Mouse (Mus musculus) monocyte, adult 2 months (primary cell): ENCODE measurements at regions not wholly inside any gene's neighbourhood (a gene's known extent, or its start where the extent isn't known, plus 50 kb on each side); places are given as distances from the start of the nearest gene placed in this dataset.

ENCODE experiments used
- DNase-seq, 2 experiments: peaks; one replicate each; pipeline ENCODE4 v3.0.0; 2022; ENCODE audit warnings: low spot score in 2 of 2, low read depth in 1 of 2

GRCm38 (mm10) chr5:136619315-136620231 is 52.3 kb upstream of the Cux1 start:
- DNase-seq = no peak

DNA sequence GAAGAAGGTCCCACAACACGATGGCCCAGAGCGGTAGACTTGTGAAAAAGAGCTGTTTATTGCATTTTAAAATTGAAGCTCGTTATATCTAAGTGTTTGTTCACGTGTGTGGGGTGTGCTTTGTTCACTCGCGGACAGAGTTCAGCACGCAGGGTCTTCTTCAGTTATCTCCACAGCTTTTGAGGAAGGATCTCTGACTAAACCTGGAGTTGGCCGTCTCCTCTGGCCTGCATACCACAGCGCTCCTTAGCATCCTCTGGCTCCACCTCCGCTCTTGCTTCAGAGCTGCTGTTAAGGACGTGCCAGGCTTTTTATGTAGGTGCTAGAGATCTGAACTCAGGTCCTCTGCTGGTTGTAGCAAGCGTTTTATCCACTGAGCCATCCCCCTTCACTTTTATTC is 52.9 kb upstream of the Cux1 start:
- DNase-seq = no peak

DNA sequence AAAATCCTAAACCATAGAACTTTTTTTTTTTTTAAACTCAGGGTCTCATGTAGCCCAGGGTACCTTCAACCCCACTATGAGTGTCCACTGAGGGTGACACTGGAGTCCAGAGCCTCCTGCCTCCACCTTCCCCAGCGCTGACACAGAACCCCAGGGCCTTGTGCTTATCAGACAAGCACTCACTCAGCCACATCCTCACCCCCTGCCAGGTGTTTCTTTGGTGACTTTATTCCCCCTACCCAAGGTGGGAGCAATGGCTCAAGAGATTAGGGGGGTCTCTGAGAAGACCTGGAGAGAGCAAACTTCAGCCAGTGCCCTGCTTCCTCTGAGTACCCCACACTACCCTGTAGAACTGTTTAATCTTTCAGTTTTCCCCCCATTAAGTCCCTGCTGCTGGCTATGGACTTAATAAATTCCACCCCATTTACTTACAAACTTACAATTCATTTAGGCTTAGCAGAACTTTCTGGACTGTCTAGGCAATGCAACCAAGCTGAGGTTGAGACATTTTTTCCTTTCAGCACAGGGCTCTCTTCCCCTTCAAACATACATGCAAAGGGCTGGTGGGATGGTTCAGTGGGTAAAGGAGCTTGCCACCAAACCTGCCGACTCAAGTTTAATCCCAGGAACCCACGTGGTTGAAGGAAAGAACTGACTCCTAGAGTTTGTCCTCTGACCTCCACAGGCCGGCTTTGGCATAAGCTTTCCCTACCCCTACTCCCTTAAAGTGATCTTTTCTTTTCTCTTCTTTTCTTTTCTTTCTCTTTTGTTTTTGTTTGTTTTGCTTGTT is 54.2 kb upstream of the Cux1 start:
- DNase-seq = no peak

DNA sequence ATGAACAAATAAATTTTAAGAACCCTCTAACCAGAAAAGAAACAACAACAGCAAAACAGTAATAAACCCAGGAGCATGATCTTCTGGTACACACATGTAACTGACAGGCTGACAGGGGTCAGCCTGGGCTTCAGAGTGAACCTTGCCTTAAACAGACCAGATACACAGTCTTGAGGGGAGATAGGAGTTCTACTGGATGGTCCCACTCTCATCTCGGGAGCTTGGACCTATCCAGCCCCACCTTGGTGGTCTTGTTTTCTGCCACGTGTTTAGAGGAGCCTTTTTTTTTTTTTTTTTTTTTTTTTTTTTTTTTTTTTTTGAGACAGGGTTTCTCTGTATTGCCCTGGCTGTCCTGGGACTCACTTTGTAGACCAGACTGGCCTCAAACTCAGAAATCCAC is 54.9 kb upstream of the Cux1 start:
- no peak for DNase-seq

GRCm38 (mm10) chr5:136622721-136623542 is 55.6 kb upstream of the Cux1 start:
- peak; percentile 12 to 53 for DNase-seq

GRCm38 (mm10) chr5:136623791-136624190 is 56.5 kb upstream of the Cux1 start:
- no peak for DNase-seq

GRCm38 (mm10) chr5:136625176-136625991 is 58.1 kb upstream of the Cux1 start:
- DNase-seq = no peak

DNA sequence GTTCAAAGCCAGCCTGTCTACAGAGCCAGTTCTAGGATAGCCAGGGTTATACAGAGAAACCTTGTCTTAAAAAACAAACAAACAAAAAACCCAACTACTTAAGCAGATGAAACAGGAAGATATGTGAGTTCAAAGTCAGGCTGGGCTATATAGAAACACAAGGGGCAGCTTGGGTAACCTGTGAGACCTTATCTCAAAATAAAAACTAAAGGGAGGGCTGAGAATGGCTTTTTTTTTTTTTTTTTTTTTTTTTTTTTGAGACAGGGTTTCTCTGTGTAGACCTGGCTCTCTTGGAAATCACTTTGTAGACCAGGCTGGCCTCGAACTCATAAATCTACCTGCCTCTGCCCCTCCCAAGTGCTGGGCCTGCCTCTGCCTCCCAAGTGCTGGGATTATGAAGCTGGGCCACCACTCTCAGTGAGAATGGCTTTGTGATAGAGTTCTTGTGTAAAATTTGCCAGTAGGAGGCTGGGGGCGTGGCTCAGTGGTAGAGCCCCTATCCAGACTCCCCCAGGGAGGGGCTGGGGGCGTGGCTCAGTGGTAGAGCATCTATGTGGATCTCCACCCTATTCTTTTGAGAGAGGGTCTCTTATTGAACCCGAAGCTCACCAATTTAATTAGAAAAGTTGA is 59.0 kb upstream of the Cux1 start:
- no peak for DNase-seq

DNA sequence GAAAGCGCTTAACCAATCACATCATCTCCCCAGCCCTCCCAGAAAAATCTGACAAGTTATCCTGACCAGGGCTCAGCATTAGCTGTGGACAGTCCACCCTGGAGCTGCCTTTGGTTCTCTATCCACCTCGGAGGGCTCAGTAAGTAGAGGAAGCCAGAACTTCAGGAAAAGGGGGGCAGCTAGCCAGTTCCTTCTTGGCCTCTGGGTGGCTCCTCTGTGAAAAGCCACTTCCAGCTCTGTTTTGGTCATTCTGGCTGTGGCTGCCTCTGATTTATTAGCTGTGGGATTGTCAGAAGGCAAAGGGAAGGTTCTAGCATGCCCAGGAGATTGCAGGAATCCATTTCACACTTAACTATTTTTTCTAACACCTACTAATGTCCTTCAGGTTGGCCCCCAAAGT is 59.6 kb upstream of the Cux1 start:
- no peak for DNase-seq

DNA sequence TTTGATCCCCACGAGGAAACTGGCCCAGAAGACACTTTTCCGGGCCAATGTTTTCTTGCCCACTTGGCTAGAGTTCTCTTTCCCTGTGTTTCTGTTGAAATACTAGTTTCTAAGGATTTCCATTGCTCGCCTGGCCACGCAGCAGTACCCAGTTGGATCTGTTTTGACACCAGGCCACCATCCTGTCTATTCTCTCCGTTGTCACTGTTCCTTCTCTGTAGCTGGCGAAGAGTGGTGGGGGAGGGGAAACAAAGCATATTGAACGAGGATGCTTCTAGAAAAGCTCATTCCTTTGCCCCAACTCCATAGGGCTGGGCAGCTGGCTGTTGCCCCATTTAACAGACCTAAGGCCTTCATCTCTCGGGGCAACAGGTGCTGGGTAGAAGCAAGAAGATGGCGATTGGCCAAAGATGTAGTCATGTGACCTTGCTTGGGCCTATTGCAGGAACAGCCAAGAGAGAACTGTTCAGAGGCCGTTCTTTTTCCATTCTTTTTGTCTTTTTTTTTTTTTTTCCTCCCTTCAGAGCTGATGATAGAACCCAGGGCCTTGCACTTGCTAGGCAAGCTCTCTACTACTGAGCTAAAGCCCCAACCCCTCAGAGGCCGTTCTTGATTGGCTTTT is 60.5 kb upstream of the Cux1 start:
- DNase-seq = no peak

- DNase-seq = no peak
These were observed 61.2 kb upstream of the Cux1 start for GRCm38 (mm10) chr5:136628502-136628901.

DNA sequence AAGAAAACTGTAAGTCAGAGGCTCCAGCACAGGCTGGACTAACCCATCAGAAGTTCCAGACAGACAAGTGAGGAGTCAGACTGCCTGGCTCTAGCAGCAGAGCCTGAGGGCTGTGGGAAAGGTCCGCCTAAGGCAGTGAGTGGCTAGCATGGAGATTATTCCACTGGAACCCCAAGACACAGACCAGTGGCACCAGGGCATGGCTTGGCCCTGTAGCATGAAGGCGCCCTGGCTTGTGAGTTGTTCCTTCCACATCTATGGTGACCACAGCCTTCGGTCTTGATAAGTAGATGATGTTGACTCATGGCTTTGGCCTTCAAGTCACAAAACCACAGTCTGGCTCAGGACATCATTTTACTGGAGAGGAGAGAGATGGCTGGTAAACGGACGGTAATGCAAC is 60.7 kb upstream of the Myl10 start:
- no peak for DNase-seq

DNA sequence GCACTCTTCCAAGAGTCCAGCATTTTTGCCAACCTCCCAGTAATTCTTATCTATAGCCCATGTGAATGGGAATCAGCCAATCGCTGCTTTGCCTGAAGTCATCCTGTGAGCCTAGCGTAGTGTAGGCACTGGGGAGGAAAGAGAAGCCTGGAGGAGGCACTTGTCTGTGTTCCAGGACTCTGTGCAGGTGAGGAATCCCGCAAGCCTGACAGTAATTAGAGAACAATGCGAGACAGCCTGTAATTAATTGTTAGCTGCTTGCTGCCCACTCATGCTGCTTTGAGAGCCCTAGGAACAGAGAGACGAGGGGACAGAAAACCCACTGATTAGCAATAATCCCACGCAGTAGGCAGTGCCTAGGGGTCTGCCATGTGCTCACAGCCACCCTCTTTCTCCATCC is 59.0 kb upstream of the Myl10 start:
- DNase-seq = no peak

GRCm38 (mm10) chr5:136635119-136635518 is 57.8 kb upstream of the Myl10 start:
- no peak for DNase-seq

DNA sequence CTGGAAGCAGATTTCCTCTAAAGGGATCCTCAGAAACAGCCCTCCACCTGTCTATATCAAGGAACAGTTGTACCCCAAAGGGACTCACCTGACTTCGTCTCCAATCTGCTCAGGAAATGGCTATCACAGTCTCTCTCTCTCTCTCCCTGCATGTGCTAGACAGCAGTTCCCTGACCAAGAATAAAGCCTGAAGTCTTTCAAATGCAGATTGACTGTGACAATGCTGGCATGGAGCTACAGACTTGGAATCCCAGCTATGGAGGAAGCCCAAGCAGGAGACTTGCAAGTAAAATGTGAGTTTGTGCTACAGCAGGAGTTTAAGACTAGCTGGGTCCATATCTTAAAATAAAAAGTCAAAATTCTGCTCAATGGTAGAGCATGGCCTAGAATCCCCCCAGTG is 56.5 kb upstream of the Myl10 start:
- DNase-seq = no peak

- no peak for DNase-seq
These were observed 55.1 kb upstream of the Myl10 start for GRCm38 (mm10) chr5:136637872-136638271.

DNA sequence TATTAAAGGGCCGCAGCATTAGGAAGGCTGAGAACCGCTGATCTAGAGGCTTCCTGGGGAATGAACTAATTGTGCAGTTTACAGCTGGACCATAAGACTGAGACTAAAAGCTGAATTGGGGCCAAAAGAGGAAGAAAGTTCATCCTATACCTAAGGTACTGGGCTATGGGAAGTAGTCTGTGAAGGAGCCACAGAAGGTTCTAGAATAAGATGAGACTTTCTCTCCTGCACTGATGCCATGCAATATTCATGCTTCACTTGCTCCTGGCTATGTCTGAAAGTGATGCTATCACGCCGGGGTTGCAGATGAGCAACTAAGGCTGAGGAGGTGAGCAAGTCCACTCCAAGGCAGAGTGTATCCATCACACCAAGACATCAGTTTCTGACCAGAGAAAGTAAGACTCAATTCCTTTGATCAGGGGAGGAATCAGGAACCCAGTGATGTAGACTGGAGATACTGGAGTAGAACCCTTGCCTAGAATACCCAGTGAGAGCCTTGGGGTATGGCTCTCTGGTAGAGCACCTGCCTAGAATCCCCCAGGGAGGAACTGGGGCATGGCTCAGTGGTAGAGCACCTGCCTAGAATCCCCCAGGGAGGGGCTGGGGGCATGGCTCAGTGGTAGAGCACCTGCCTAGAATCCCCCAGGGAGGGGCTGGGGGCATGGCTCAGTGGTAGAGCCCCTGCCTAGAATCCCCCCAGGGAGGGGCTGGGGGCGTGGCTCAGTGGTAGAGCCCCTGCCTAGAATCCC is 51.9 kb upstream of the Myl10 start:
- no peak for DNase-seq

GRCm38 (mm10) chr5:136642208-136642607 is 50.7 kb upstream of the Myl10 start:
- DNase-seq = peak; percentile 57 to 73
